Mouse (Mus musculus) cerebellum, adult 2 months (tissue): ENCODE measurements at regions not wholly inside any gene's neighbourhood (a gene's known extent, or its start where the extent isn't known, plus 50 kb on each side); places are given as distances from the start of the nearest gene placed in this dataset.

Source experiments
- CTCF ChIP-seq: fragments of 200-500 bp; IDR thresholded peaks from 2 replicates; pipeline ENCODE4 v1.5.1; 2011; ENCODE audit warnings: low read depth, mild to moderate bottlenecking, control low read depth, low read length, moderate library complexity, borderline replicate concordance; ENCODE audit not compliant: insufficient read depth
- POLR2A ChIP-seq: fragments of 200-500 bp; IDR thresholded peaks from 2 replicates; pipeline ENCODE4 v1.6.1; 2011; ENCODE audit warnings: low read length, control low read depth, borderline replicate concordance; ENCODE audit not compliant: insufficient read depth

DNA sequence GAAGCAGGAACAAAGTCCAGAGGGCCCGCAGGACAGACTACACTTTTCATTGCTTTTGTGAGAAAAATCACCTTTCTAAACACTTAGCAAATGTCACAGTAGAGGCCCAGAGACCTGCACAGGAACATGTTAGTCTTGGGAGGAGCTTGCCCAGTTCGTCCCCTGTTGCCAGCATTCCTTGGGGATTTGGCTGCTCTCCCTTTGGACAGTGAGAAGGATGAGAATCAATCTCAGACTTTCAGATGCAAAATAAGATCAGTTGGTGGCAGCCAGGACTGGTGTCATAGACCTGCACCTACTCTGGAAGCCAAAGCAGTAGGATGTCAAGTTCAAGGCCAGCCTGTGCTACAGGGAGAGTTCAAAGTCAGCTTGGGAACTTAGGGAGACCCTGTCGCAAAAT lies 80.7 kb upstream of the Tpm1 start:
- TF ChIP-seq CTCF (no peak), POLR2A (no peak)
